Mouse (Mus musculus) gastrocnemius, adult 8-10 months (tissue): ENCODE measurements around the gene Smim6. TPM values are rescaled to one million over a fixed set of nuclear protein-coding genes. Genes with fewer than 3 reads are reported as not detected.

Experiments used
- DNase-seq, 2 experiments: peaks; one replicate each; pipeline ENCODE4 v3.0.0; 2022; ENCODE audit warnings: low spot score in 2 of 2
- total RNA-seq, 4 experiments: library from RNA; stranded (reverse); gene quantifications; 2 replicates each; pipeline ENCODE4 v1.2.4; 2022

Gene Smim6
- total RNA-seq, 4 experiments from 2014 or later = not detected

DNA sequence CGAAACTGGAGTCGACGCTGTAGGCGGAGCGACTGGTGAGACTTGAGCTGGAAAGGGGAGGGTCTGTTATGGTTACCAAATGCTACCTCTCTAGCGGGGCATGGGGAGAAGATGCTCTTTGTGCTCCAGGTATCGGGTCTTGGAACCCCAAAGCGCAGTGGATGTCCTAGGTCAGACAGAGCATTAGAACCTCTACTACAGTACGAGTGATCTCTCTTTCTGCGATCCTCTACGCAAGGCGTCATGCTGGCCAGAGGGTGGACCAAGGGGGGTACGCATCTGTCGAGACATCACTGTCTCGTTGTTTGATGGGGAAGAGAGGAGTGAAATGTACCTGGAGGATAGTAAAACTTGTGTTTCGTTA, 21.9 kb downstream of the Smim6 start:
- no peak for DNase-seq

DNA sequence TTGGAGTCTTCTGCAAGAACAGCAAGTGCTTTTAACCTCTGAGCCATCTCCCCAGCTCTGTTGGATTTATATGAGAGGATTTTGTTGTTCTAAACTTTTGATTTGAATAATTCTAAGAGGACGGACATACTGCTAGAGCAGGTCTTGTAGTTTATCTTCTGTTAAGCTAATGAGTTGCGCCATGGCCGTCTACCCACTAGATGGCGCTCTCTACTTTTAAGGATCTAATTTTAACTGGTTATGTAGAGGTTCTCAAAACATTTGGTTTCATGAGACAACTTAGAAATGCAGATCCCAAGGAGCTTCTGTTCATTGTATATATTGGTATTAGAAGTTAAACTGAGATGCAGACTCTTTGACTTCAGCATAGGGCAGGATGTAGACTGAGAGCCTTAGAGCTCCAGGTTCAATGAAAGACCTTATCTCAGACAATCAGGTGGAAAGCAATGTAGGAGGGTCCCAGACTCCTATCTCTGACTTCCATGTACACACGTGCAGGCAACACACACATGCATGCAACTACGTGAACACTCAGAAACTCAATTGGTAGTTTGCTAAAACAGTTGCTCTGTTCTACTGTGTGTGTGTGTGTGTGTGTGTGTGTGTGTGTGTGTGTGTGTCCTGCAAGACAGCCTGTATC, 28.0 kb downstream of the Smim6 start:
- peak; percentile 25 to 38 for DNase-seq

DNA sequence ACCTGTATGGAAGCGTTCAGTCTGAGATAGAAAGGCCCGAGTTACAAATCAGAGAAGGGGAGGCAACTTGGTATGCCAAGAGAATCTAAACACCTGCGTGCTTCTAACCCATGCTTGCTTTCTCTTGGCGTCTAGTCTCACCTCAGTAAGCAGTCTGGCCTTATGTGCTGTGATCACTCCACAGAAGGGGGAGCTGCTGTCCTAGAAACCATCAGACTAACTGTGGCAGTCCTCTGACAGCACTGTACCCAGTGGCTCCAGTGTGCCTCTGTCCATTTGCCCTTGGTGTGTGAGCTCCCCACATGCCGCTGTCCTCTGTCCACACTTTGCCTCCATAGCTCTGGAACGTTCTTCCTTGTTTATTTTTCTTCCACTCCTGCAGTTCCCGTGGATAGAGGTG, 30.2 kb downstream of the Smim6 start:
- no peak for DNase-seq

DNA sequence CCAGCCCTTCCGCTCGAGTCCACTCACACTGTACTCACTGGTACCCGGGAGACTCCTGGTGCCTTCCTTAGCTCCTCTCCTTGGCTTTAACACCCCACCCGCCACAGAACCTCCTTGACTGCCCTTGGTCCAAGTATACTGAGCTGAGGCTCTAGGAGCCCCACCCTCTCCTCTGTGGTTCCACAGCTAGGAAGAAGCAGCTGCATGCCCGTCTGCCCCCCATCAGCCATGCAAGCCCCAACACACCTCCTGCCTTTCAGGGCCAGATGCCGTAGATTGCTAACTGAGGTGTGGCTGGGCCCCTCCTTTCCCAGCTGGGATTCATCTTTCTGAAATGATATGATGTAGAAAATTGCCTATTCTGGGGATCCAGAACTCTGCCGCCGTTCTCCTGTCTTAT, 33.4 kb downstream of the Smim6 start:
- DNase-seq = no peak

DNA sequence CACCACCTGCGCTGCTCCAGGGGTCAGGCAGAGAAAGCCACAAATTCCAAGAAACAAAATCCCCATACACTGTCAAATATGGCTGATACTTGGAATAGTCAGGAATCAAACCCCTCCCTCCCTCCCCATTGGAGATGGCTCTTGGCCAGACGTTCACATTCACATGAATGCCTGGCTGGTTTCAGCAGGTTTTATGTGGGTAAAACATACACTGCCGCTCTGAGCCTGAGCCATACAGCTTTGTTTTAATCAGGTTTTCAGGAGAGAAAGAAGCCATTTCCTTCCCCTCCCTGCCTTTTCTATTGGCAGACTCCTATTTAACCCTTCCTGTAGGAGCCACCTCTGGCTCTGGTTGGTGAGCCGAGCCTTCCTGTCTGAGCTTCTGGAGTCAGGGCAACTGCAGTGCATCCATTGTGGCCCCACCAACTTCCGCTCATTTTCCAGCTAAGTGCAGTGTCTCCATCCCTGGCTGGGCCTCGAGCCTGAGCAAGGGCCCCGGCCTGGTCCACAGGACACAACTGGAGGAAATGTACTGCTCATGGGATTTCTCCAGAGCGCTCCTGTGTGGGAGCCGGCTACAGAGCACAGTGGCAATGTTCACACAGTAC, 34.5 kb downstream of the Smim6 start:
- no peak for DNase-seq

DNA sequence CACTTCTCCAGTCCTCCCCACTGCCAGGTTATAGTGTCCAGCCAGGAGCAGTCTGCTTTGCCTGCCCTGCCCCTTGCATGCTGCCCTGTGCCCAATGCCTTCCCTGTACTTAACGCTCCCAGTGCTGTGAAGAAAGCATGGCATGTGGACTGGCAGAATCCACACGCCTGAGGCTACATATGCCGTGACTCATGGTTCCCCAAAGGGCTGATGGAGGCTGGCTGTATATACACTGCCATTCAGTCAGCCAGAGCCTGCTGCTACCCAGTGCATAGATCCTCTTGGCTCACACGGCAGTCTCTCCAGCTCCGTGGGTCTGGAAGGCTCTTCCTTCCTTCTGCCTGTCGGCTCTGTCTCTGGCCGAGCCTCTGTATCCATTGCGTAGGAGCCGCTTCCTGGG, 36.5 kb downstream of the Smim6 start:
- DNase-seq = no peak

DNA sequence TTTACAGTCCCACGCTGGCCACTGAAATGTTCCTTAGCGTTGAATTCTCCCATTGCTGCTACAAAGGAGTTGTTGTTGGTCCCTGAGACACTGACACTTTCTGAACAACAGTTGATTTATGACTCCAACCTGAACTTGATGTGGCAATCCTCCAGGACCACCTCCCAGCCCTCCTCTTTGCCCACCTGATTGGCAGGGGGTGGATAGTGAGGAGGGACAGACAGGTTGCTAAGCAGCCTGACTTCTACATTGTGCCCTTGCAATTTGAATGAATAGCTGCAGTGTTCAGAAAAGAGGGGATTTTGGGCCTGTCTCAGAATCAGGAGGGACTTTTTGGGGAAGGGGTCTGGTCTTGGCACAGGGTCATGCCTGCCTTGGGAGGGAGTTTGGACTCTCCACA, 38.9 kb downstream of the Smim6 start:
- no peak for DNase-seq

DNA sequence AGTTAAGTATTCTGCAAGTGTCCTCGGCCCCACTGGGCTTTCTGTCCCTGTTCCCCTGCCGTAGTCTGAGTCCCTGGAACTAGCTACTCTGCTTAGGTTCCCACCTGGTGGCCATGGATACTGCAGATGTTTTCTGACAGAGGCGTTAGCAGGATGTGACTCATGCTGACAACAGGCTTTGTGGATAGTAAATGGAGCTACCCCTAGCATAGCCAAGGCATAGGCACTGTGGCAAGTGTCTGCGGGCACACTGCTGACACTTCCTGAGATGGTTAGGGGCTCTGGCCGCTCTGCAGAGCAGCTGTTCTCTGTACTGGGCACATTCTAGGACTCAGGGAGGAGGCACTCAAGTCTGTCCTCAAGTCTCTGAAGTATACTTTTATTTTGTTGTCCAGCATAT, 42.9 kb downstream of the Smim6 start:
- no peak for DNase-seq

DNA sequence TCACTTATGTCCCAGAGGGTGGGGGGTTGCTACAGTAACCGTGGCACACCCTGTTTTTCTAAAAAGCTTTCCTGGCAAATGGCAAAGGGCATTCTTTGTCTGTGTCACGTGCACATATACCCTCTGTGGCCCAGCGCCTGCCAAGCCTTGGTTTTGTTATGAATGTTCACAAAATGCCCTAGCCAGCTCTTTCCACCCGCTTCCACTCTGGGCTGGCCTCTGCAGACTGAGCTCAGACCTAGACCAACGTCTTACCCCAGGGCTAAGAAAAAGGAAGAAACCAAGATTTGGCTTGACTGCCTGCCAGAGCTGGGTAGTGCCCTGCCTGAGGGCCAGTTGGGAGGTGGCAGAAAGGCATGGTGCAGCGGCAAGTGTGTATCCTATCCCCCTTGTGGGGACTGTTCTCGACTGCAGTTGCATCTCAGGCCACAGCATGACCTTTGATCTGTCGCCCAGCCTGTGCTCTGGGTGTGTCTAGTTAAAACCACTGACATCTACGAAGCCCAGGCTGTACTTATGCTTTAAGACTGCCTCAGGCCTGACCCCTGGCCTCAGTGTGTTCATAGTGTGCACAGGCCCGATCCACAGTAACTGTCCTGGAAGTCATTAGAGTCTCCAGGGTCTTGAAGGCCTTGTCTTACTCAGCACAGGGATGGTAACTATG, 43.5 kb downstream of the Smim6 start:
- no peak for DNase-seq

DNA sequence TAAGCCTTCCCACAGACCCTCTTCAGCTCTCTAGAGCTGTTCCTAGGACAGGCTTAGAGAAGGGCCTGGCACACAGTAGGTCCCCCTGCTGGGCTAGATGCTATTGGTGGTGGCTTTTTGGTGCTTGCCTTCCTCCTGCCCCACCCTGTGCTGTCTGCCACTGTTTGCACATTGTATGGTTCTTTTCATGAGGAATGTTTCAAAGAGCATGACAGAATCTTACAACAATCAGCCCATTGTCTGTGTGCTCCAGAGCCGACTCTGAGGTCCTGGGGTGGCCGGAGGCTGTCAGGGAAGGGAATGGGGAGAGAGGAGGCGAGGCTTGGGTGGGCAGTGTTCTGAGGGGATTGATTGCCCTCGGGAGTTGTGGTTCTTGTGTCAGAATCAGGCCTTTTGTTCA, 44.6 kb downstream of the Smim6 start:
- no peak for DNase-seq

DNA sequence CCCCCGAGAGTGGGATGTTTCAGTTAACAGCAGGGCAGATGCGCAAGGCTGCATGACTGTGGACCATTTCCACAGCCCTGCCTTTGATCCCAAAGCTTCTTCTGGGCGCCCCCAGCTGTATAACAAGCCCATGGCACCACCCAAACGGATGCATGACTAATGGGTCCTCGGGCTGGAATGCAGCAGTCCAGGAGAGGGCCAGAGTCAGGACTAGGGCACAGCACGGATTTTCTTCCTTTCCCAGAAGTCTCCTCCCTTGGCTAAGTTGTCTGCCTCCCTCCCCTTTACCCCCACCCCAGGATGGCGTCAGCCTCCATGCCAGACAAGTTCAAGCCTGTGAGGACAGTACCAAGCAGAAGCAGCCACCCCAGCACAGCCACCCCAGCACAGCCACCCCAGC, 46.2 kb downstream of the Smim6 start:
- no peak for DNase-seq

DNA sequence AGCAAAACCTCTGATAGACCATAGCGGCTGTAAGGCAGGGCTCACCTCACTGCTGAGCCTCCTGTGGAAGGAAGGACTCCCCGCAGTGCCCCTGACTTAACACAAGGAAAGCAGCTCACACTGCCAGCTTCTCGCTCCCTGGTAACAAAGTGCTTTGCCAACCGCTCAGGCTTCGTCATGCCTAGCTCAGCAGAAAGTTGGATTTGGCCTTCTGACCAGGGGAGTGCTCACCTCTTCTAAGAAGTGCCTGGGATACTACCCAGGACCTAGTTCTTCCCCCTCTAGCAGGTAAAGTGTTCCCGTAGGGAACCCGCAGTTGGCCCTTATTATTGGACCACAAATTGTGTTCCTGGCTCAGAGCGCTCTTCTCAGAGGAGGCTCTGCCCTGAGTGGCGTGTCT, 47.2 kb downstream of the Smim6 start:
- DNase-seq = no peak

DNA sequence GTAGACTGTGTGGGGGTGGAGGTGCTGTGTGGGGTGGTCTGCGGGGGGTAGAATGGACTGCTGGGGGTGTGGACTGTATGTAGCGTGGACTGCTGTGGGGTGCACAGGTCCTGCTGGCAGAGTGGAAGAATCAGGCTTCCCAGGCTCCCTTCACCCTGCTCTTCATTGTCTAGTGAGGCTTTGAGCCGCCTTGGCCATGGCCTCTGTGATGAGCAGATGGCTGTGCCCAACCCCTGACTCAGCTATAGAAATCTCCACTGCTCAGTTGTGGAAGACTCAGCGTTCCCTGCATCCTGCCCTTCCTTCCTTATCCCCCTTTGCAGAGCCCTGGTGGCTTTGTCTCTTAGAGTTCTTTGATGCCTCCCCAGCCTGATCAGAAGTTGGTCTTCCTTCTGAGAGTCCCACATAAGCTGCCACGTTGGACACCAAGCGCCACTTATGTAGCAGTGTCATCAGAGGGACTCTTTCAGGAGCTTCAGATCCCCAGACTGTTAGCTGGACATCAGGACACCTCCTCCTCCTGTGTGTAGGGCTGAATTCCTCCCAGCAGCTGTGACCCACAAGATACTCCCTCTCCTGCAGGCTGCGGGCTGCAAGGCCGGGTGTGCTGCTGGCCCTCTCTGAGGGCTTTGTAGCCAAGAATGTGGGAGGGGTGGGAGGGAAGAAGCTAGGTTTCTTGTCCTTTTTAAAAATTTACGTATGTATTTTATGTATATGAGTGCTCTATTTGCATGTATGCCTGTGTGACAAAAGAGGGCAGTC, 51.0 kb downstream of the Smim6 start:
- no peak for DNase-seq

Other genes starting within 250 kb of the Smim6 start
- gene Grb2, start 203.4 kb upstream of the Smim6 start, total RNA-seq = 10 to 100 TPM; 60.8 to 77.6 (median 67.7) TPM
- gene Tmem94, start 146.6 kb upstream of the Smim6 start, total RNA-seq = 100 to 1,000 TPM in 3 of 4 experiments, 10 to 100 TPM in 1; 90.5 to 118 (median 104) TPM
- gene Caskin2, start 98.4 kb upstream of the Smim6 start, total RNA-seq = 10 to 100 TPM; 11.6 to 14.6 (median 12.3) TPM
- 1 to 10 TPM; 4.8 to 7.2 (median 5.7) TPM for gene Tsen54, start 97.3 kb upstream of the Smim6 start, total RNA-seq
- gene Llgl2, start 88.0 kb upstream of the Smim6 start, total RNA-seq = 10 to 100 TPM in 2 of 4 experiments, 1 to 10 TPM in 2; 6.6 to 20.8 (median 9.5) TPM
- not detected for gene Myo15b, start 53.6 kb upstream of the Smim6 start, total RNA-seq
- gene Smim5, start 12.1 kb upstream of the Smim6 start, total RNA-seq = under 1 TPM in 3 of 4 experiments, not detected in 1; 0.61 to 0.88 (median 0.72) TPM
- gene Sap30bp, start 21.3 kb downstream of the Smim6 start, total RNA-seq = 10 to 100 TPM in 2 of 4 experiments, 1 to 10 TPM in 2; 7.7 to 15.7 (median 9.7) TPM
- 1 to 10 TPM; 5.0 to 9.5 (median 6.5) TPM for gene Recql5, start 21.5 kb downstream of the Smim6 start, total RNA-seq
- 1 to 10 TPM; 1.5 to 4.4 (median 3.1) TPM for gene Itgb4, start 62.7 kb downstream of the Smim6 start, total RNA-seq
- 1 to 10 TPM; 1.6 to 3.1 (median 2.7) TPM for gene Galk1, start 100.7 kb downstream of the Smim6 start, total RNA-seq
- 10 to 100 TPM; 45.7 to 88.7 (median 59.5) TPM for gene H3f3b, start 115.9 kb downstream of the Smim6 start, total RNA-seq
- 1 to 10 TPM; 4.3 to 6.8 (median 5.3) TPM for gene Unk, start 118.3 kb downstream of the Smim6 start, total RNA-seq
- under 1 TPM; 0.34 to 0.56 (median 0.46) TPM for gene Unc13d, start 165.9 kb downstream of the Smim6 start, total RNA-seq
- gene Wbp2, start 175.0 kb downstream of the Smim6 start, total RNA-seq = 10 to 100 TPM; 78.6 to 91.0 (median 90.1) TPM
- gene Trim47, start 215.2 kb downstream of the Smim6 start, total RNA-seq = 1 to 10 TPM; 5.7 to 7.6 (median 6.3) TPM
- gene Trim65, start 219.1 kb downstream of the Smim6 start, total RNA-seq = 1 to 10 TPM; 3.4 to 4.5 (median 4.0) TPM
- 10 to 100 TPM; 46.4 to 51.6 (median 50.3) TPM for gene Mrpl38, start 226.9 kb downstream of the Smim6 start, total RNA-seq